Mouse (Mus musculus) ES-E14 (cell line): ENCODE measurements at regions not wholly inside any gene's neighbourhood (a gene's known extent, or its start where the extent isn't known, plus 50 kb on each side); places are given as distances from the start of the nearest gene placed in this dataset.

Experiments used
- MAFK ChIP-seq: IDR thresholded peaks from 2 replicates; pipeline ENCODE4 v1.6.1; 2014; ENCODE audit warnings: mild to moderate bottlenecking, low read depth, low read length, inconsistent platforms; ENCODE audit not compliant: insufficient read depth
- ZNF384 ChIP-seq: IDR thresholded peaks from 2 replicates; pipeline ENCODE4 v1.6.1; 2012; ENCODE audit warnings: low read depth, low read length, inconsistent platforms

GRCm38 (mm10) chr5:119592891-119593290 is 77.6 kb upstream of the Tbx3 start:
- TF ChIP-seq ZNF384 (no peak), MAFK (no peak)
